Mouse (Mus musculus): ENCODE results near the gene Klkb1.

- TF ChIP-seq CTCF (conservative IDR thresholded peaks at IDR 0.05 in 1 of 2, IDR thresholded peaks at IDR 0.05 in 1 of 2; ENCODE audit: low read depth in 2 of 2, low read length in 2 of 2) (no peak), CHD2 (IDR thresholded peaks at IDR 0.05; ENCODE audit: low read length) (no peak), MAFK (IDR thresholded peaks at IDR 0.05; ENCODE audit: insufficient replicate concordance, low read length) (no peak), EP300 (IDR thresholded peaks at IDR 0.05; ENCODE audit: low read length) (no peak), MYC (IDR thresholded peaks at IDR 0.05; ENCODE audit: low read depth, low read length) (no peak), RCOR1 (conservative IDR thresholded peaks at IDR 0.05; ENCODE audit: low read depth, low read length) (no peak), TCF12 (IDR thresholded peaks at IDR 0.05; ENCODE audit: low read depth, low read length) (no peak), MAX (IDR thresholded peaks at IDR 0.05; ENCODE audit: low read length) (no peak; the same call in 1 of the 2 replicates), ELF1 (IDR thresholded peaks at IDR 0.05; ENCODE audit: low read depth, low read length) (no peak)
Measured at GRCm38 (mm10) chr8:45333493-45333892, 38.8 kb upstream of the Klkb1 start.
